Mouse (Mus musculus) lung, adult 18-20 months (tissue): Measurements from ENCODE around the gene Hcfc1r1.

ENCODE experiments used
- DNase-seq, 2 experiments: peaks; one replicate each; pipeline ENCODE4 v3.0.0; 2022; ENCODE audit warnings: mixed read lengths in 2 of 2

The Hcfc1r1 gene

DNA sequence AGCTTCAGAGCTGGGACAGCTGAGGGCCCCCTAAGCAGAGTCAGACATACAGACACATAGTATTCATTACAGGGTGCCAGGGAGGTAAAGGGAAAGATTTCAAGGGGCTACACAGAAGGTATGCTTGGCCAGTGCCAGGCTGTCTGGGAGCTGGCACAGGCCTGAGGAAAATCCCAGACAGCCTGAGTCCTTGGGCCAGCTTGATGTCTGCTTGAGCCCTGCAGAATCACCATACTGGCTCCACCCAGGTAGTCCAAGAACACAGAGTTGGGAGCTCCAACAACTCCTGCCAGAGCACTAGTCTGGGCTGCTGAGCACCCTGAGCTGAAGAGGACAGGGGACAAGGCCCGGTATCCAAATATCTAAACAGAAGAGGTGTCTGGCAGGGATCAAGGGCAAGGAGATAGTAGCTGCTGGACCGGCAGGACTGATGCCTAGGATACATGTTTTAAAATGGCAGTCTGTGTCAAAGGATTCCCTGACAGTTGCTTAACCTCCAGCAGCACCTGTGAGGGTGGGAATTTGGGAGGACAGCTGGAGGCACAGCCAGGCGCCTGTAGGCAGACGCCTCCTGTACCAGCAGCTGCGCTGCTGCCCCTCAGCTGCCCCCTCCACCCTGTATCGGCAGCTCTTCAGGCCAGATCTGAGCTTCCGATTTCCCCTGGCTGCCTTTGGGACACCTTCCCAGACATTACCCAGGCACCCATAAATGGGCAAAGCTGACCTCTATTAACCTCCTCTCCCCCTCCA is 49.2 kb downstream of the Hcfc1r1 start, which contains the start of gene 1520401A03Rik:
Gene 1520401A03Rik, minus strand, starts transcription at position 408 of the 750 bp plus-strand sequence.
- no peak for DNase-seq
